Mouse (Mus musculus): ENCODE data around the gene Gm17332. TPM values are rescaled to one million over a fixed set of nuclear protein-coding genes. Genes with fewer than 3 reads are reported as not detected.
A peak's percentile ranks its signal among the peaks of the same experiment; 100 is the strongest.
"Not testable (repeated sequence)": the region's sequence is repeated elsewhere in the genome, so short reads cannot be mapped to it uniquely, and the experiment has no call there.

Gene Gm17332
- total RNA-seq (2021): not detected
- long read RNA-seq, experiment 1: 0 reads
- long read RNA-seq, experiment 2: 0 reads

DNA sequence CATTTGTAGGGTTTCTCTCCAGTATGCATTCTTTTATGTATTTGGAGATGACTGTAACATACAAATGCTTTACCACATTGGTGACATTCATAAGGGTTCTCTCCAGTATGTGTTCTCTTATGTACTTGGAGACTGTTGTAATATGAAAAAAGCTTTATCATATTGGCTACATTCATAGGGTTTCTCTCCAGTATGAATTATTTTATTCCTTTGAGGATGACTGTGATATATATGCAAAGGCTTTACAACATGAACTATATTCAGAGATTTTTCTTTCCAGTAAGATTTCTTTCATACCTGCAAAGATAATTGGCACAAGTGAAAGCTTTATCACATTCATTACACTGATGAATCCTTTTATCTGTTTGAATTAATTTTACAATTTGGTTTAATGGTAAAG, at the start of gene Gm17332:
Gene Gm17332, minus strand, starts transcription at position 101 of the 400 bp plus-strand sequence.
- no peak for DNase-seq (ENCODE audit: low spot score in 2 of 2)

- DNase-seq (ENCODE audit: low spot score in 2 of 2): no peak
These were observed 47.7 kb upstream of the Gm17332 start for GRCm38 (mm10) chr11:31229966-31230365.

DNA sequence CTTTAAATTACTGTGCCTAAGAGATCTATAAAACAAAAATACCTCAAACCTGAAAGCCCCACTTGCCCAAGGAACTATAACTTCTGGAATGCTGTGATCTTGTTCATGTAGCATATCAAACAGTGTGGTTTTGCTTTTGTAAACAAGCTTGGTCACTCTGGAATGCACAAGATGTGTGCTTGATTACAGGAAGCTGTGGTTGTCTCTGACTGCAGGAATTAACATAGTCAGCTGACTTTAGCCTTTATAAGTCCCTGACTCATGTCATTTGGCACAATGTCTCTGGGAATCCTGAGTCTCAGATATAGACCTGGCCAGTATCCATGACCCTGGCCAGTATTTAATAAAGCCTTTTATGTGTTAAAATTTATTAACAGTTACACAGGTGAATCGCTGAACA, 43.1 kb upstream of the Gm17332 start:
- DNase-seq (ENCODE audit: low spot score in 2 of 2): no peak

GRCm38 (mm10) chr11:31218009-31218408, 35.7 kb upstream of the Gm17332 start:
- no peak for DNase-seq (ENCODE audit: low spot score in 2 of 2)

- DNase-seq (ENCODE audit: low spot score in 2 of 2): no peak
These were observed 13.5 kb upstream of the Gm17332 start for GRCm38 (mm10) chr11:31195621-31196363.

DNA sequence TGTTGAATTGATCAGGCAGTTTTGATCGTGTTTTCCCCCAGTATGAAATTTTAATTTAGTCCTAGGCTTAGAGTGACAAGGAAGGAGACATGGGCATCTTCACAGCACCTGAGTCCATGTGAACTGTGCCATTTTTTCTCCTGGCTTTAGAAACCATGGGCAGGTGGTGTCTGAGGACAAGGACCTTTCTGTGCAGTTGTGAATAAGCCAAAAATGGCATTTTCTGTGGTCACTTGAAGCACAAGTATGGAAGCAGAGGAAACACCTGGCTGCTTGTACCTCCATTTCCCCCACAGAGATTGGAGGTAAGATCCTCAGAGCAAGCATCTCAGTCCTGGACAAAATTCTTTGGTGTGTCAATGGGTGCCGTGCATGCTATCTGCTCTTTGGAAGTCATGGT, 12.5 kb upstream of the Gm17332 start:
- no peak for DNase-seq (ENCODE audit: low spot score in 2 of 2)

GRCm38 (mm10) chr11:31170052-31170646, 12.1 kb downstream of the Gm17332 start:
- peak in 1 of 2 experiments; percentile 4 for DNase-seq (ENCODE audit: low spot score in 2 of 2)

- DNase-seq (ENCODE audit: low spot score in 2 of 2): peak in 1 of 2 experiments; percentile 12
These were observed 12.9 kb downstream of the Gm17332 start for GRCm38 (mm10) chr11:31169161-31170051.

DNA sequence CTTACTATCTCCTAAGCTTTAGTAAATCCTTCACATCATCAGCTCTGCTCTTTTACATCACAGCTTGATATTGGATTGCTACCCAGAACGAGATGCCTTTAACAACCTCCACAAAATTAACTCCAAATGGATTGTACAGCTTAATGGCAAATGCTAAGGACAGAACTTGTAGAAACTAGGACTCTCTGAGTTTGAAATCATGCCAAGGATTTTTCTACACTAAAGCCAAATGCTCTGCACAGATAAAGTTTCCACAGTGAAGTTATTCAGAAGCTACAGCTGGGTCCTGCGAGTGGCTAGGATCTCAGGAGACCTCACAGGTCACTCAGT, 13.5 kb downstream of the Gm17332 start:
- no peak for DNase-seq (ENCODE audit: low spot score in 2 of 2)

DNA sequence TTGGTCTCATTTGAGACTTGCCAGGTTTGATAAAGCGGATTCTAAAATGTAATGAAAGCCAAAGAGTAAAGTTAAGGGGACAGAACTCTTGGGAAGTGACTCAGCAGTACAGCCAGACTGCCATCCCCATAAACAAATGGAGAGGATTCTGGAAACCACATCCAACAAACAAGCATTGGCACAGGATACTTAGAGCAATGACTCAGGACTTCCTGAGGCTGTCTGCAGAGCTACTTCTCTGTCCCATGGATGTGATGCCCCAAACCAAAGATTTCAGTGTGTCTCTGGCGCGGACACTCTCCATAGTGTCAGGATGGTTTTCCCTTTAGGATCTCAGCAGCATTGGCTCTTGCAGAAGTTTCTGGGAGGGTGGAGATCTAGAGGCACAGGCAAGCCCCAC, 25.2 kb downstream of the Gm17332 start:
- no peak for DNase-seq (ENCODE audit: low spot score in 2 of 2)

GRCm38 (mm10) chr11:31138394-31138793, 43.9 kb downstream of the Gm17332 start:
- not testable (repeated sequence) for DNase-seq (ENCODE audit: low spot score in 2 of 2)

GRCm38 (mm10) chr11:31134824-31135223, 47.4 kb downstream of the Gm17332 start:
- DNase-seq (ENCODE audit: low spot score in 2 of 2): not testable (repeated sequence)

DNA sequence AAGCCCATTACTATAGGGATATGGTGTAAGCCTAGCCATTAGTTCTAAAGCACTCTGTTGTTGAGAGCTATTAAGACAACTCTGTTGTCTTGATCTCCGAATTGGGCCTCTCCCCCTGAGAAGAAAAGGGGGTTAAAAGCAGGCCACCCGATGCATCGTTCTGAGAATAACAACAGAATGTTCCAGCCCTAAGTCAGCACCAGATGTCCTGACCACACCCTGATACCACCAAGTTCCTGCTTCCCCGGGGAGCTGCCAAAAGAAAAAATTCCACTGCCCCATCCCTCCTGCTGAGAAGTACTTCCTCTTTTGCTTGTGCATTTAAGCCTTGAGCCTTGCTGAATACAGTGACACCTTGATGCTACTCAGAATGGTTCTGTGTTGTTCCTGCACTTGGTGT, 48.5 kb downstream of the Gm17332 start:
- DNase-seq (ENCODE audit: low spot score in 2 of 2): not testable (repeated sequence)

Other genes starting within 250 kb of the Gm17332 start
- 10 to 100 TPM; 50.0 to 70.6 TPM for gene Erlec1, start 228.1 kb downstream of the Gm17332 start, total RNA-seq (2021)
- gene Chac2, start 196.1 kb downstream of the Gm17332 start, total RNA-seq (2021): 10 to 100 TPM; 11.7 to 14.7 TPM
- 1 to 10 TPM; 1.2 TPM for gene Stc2, start 187.6 kb upstream of the Gm17332 start, total RNA-seq (2021)